Comparison of ENCODE assay signal across 8 mouse cellular contexts in genomic region chr10:80960551-80961508, GRCm38 (mm10). TPM values are rescaled to one million over a fixed set of nuclear protein-coding genes. Genes with fewer than 3 reads are reported as not detected.
DNase-seq lines count a peak whose midpoint lies in the region; TF ChIP-seq lines count a peak whose summit lies in the region.

No protein-coding gene starts in this region.

- no peak overlapping the region for H3K27ac ChIP-seq in MEL (ENCODE audit: control insufficient read depth, low read depth, low read length)

- no peak for TF ChIP-seq EP300 in MEL (IDR thresholded peaks at IDR 0.05; ENCODE audit: low read depth in 1 of 2, low read length in 2 of 2)

- peak; percentile 74 for DNase-seq in adrenal gland, adult 2 months
- no peak for DNase-seq in adrenal gland, adult 8-10 months
- peak; percentile 34 for DNase-seq in MEL (ENCODE audit: low read depth, low spot score)
- peak; percentile 56 for DNase-seq in gastrocnemius, postnatal 10 days
- DNase-seq in kidney, adult 9 months: peak; percentile 64
- DNase-seq in lung, postnatal 10 days: peak; percentile 88
- DNase-seq in c-Kit-positive CD71-positive TER-119-positive erythroid progenitor cells, embryonic 14.5 days (ENCODE audit: low spot score): no peak
- DNase-seq in thymus, postnatal 25 days: no peak

- no peaks in the 10 kb centered on the region for H3K79me2 ChIP-seq in MEL (ENCODE audit: control insufficient read depth, insufficient read depth, low read length, poor library complexity)

- peak; percentile 60 to 80 (median 73) for TF ChIP-seq CTCF in MEL (IDR thresholded peaks at IDR 0.05 in 2 of 3, conservative IDR thresholded peaks at IDR 0.05 in 1 of 3; ENCODE audit: control insufficient read depth in 1 of 3, insufficient read depth in 1 of 3, low read depth in 2 of 3, low read length in 3 of 3, poor library complexity in 1 of 3, severe bottlenecking in 1 of 3)

- no peak overlapping the region for H3K4me3 ChIP-seq in MEL (ENCODE audit: control insufficient read depth in 1 of 2, insufficient read depth in 1 of 2, low read depth in 2 of 2, low read length in 2 of 2)

- H3K9ac ChIP-seq in MEL (ENCODE audit: control insufficient read depth, low read depth, low read length, poor library complexity, severe bottlenecking): no peak overlapping the region

- TF ChIP-seq RAD21 in MEL (IDR thresholded peaks at IDR 0.05; ENCODE audit: low read depth, low read length): no peak; the same call in 1 of the 2 replicates

- H3K9me3 ChIP-seq in MEL (replicated peaks; ENCODE audit: insufficient read depth, low read length): no peaks in the 10 kb centered on the region

- TF ChIP-seq POLR2A in MEL (IDR thresholded peaks at IDR 0.05; ENCODE audit: control insufficient read depth in 1 of 2, insufficient read depth in 1 of 2, low read depth in 1 of 2, low read length in 2 of 2, poor library complexity in 1 of 2): no peak

- H3K27me3 ChIP-seq in MEL (ENCODE audit: control insufficient read depth in 1 of 2, insufficient read depth in 2 of 2, low read length in 2 of 2): no peaks in the 10 kb centered on the region

- H3K36me3 ChIP-seq in MEL (ENCODE audit: control insufficient read depth in 1 of 2, insufficient read depth in 2 of 2, low read length in 2 of 2): no peaks in the 10 kb centered on the region

- H3K4me1 ChIP-seq in MEL (ENCODE audit: control insufficient read depth in 1 of 2, insufficient read depth in 2 of 2, low read length in 2 of 2): no peaks in the 10 kb centered on the region

TF ChIP-seq in MEL, 35 proteins besides CTCF, POLR2A, EP300 and RAD21:
- TF ChIP-seq ZMIZ1 (IDR thresholded peaks at IDR 0.05; ENCODE audit: low read depth, low read length) (no peak), MAZ (IDR thresholded peaks at IDR 0.05; ENCODE audit: low read depth, low read length) (peak; percentile 80), SIN3A (IDR thresholded peaks at IDR 0.05; ENCODE audit: low read length) (no peak), SMC3 (IDR thresholded peaks at IDR 0.05; ENCODE audit: low read depth, low read length) (peak; percentile 44), POLR2AphosphoS2 (IDR thresholded peaks at IDR 0.05; ENCODE audit: low read length) (no peak), RCOR1 (IDR thresholded peaks at IDR 0.05; ENCODE audit: low read depth, low read length) (no peak), GATA1 (IDR thresholded peaks at IDR 0.05; ENCODE audit: low read depth, low read length) (no peak), NELFE (IDR thresholded peaks at IDR 0.05; ENCODE audit: low read depth, low read length) (no peak), MYC (IDR thresholded peaks at IDR 0.05; ENCODE audit: low read depth, low read length) (no peak), MEF2A (IDR thresholded peaks at IDR 0.05; ENCODE audit: extremely low read depth, insufficient replicate concordance, low read depth, low read length, poor library complexity, severe bottlenecking) (no peak)

RNA-seq across cellular contexts. Expression of gene Gadd45b, which starts 31.0 kb away (rescaled TPM):
- total RNA-seq in adrenal gland, adult 2 months (2021): 10 to 100 TPM; 25.6 to 84.9 TPM
- polyA plus RNA-seq in adrenal gland, adult 2 months (2012; rRNA removed): 37.6 and 50.8 TPM in 2 replicates
- 100 to 1,000 TPM in 1 of 4 experiments, 10 to 100 TPM in 3; 17.5 to 112 (median 73.6) TPM for total RNA-seq in adrenal gland, adult 8-10 months (2022)
- total RNA-seq in MEL (2012; rRNA removed): 13.3 and 13.4 TPM in 2 replicates
- 10 to 100 TPM in 1 of 2 experiments, not detected in 1; 10.1 TPM for polyA plus RNA-seq in MEL (2012; ENCODE audit: insufficient read depth in 1 of 2, insufficient read length in 2 of 2, low read depth in 1 of 2, low replicate concordance in 2 of 2, missing spikeins in 1 of 2)
- 10 to 100 TPM in 1 of 2 experiments, 1 to 10 TPM in 1; 9.0 to 15.9 TPM for total RNA-seq in gastrocnemius, postnatal 10 days (2021)

RNA-seq across cellular contexts. Expression of gene Lmnb2, which starts 42.8 kb away (rescaled TPM):
- 10 to 100 TPM; 10.8 to 11.4 TPM for total RNA-seq in adrenal gland, adult 2 months (2021)
- polyA plus RNA-seq in adrenal gland, adult 2 months (2012; rRNA removed): 16.2 and 17.9 TPM in 2 replicates
- total RNA-seq in adrenal gland, adult 8-10 months (2022): 10 to 100 TPM; 10.0 to 17.2 (median 15.2) TPM
- total RNA-seq in MEL (2012; rRNA removed): 28.4 and 32.8 TPM in 2 replicates
- 10 to 100 TPM in 1 of 2 experiments, not detected in 1; 29.9 TPM for polyA plus RNA-seq in MEL (2012; ENCODE audit: insufficient read depth in 1 of 2, insufficient read length in 2 of 2, low read depth in 1 of 2, low replicate concordance in 2 of 2, missing spikeins in 1 of 2)
- total RNA-seq in gastrocnemius, postnatal 10 days (2021): 10 to 100 TPM; 24.0 to 28.1 TPM

RNA-seq across cellular contexts. Expression of gene Gng7, which starts 53.9 kb away (rescaled TPM):
- 1 to 10 TPM; 5.4 to 9.2 TPM for total RNA-seq in adrenal gland, adult 2 months (2021)
- 8.5 and 8.6 TPM in 2 replicates for polyA plus RNA-seq in adrenal gland, adult 2 months (2012; rRNA removed)
- total RNA-seq in adrenal gland, adult 8-10 months (2022): 10 to 100 TPM in 2 of 4 experiments, 1 to 10 TPM in 2; 9.4 to 16.6 (median 12.9) TPM
- 0.92 and 1.3 TPM in 2 replicates for total RNA-seq in MEL (2012; rRNA removed)
- polyA plus RNA-seq in MEL (2012; ENCODE audit: insufficient read depth in 1 of 2, insufficient read length in 2 of 2, low read depth in 1 of 2, low replicate concordance in 2 of 2, missing spikeins in 1 of 2): 1 to 10 TPM in 1 of 2 experiments, not detected in 1; 6.2 TPM
- total RNA-seq in gastrocnemius, postnatal 10 days (2021): 1 to 10 TPM; 1.7 to 2.0 TPM

Comparison
In these comparisons a context has a peak if more than half of its experiments do, and no peak if none do; other contexts are left out.
1. DNase-seq: peak in adrenal gland, adult 2 months (single experiment), MEL (single experiment), gastrocnemius, postnatal 10 days (single experiment), kidney, adult 9 months (single experiment) and lung, postnatal 10 days (single experiment); none in adrenal gland, adult 8-10 months (single experiment), c-Kit-positive CD71-positive TER-119-positive erythroid progenitor cells, embryonic 14.5 days (single experiment) and thymus, postnatal 25 days (single experiment).